Mouse (Mus musculus) left cerebral cortex, adult 8-10 months (tissue): Measurements from ENCODE around the gene Gm20388. TPM values are rescaled to one million over a fixed set of nuclear protein-coding genes. Genes with fewer than 3 reads are reported as not detected.

ENCODE experiments used
- DNase-seq, 2 experiments: peaks; one replicate each; pipeline ENCODE4 v3.0.0; 2022; ENCODE audit warnings: low spot score in 2 of 2
- total RNA-seq, 4 experiments: library from RNA; stranded (reverse); gene quantifications; 2 replicates each; pipeline ENCODE4 v1.2.4; 2022

The Gm20388 gene
- total RNA-seq, 4 experiments from 2014 or later: 10.4 to 20.8 (median 16.4) TPM

DNA sequence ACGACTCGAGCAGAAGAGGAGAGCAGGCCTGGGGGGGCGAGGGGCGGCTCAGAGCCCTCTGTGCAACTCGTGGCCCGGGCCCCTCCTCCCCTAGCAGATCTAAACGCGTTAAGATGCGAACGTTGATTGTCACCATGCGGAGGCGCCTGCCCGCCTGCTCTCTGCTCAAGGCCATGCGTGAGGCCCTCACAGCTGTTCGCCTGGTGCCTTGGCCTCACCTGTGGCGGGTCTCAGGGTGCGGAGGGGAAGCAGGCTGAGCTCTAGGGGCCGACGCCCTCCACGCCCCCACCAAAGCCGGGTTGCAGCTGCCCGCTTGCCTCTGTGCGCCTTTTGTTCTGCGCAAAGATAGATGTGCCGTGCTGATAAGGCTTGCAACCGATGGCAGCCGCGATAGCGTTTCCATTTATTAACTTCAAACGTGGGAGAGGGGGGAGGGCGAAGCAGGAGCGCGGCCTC lies 2373.6 kb downstream of the Gm20388 start:
- peak in 1 of 2 experiments; percentile 53 for DNase-seq

DNA sequence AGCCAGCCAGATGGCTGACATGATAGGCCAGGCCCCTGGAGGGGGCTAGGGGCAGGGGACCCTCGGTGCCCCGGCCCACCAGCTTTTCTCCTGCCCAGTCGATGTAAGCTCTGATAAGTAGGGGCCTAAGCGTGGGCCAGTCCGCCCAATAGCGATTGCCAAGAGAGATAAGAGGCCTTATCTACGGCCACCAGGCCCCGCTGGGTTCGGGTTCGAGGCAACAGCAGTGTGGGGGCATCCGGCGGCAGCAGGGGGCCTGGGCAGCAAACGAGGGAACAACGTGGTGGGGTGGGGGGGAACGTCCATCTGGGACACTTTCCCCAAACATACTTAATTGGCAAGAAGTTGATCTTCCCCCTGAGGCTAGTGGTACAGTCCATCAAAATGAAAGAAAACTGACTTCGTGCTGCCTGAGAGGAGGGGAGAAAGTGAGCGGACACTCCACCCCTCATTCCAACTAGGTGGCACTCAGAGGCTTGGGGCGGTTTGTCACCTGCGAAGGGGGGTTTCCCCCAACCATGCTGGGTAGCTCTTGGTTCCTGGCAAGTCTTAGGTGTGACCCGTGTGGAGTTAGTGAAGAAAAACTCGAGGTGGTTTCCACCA lies 2374.1 kb downstream of the Gm20388 start:
- DNase-seq: no peak

DNA sequence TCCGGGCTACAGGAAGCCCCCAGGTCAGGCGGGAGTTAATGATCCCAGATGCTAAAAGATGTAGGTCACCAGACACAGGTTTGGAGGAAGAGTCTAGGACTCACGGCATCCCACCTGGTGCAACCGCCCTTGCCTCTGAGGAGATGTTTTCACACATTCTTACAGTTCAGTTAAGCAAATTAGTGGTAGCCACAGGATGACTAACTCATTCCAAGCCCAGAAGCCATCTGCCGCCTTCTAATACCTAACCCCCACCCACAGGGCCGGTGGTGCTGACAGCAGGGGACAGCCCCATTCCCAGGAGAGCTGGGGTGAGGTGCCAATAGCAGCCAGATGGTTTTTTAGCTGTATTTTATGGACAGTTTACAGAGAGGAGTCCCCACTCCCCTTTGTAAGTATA lies 2375.1 kb downstream of the Gm20388 start:
- DNase-seq: no peak

DNA sequence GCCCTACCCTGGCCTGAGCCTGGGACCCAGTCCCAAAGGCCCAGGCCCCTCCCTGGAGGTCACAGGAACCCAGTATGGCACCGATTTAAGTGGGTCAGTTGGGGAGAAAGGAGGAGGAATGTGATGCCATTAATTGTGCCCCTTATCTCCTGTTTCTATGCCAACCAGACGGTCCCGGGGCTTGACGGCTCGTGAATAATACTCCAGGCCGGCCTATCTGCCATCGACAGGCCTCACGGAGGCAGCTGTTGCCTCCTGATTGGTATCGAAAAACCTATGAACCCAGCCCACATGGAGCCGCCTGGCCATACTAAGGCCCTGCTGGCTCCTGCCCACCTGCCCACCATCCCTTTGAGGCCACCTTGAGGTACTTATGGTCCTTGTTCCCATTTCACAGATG lies 2376.3 kb downstream of the Gm20388 start:
- no peak for DNase-seq

DNA sequence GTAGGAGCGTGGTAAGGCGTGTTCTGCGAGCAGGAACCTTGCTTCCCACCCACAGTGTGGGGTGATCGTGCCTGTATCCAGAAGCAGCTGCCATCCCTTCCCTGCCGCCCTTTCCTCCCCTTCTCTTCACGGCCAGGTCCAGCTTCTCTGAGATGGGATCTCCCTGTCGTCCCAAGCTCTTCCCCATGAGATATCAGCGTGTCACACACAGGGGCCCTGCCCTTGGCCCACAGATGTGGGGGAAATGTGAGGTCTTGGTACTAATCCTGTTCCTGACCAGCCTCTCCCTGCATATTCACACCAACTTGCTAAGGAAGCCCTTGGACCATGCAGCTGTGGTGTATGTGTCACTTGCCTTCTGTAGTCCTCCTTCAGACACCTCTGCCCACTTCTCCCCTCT lies 2377.1 kb downstream of the Gm20388 start:
- no peak for DNase-seq

DNA sequence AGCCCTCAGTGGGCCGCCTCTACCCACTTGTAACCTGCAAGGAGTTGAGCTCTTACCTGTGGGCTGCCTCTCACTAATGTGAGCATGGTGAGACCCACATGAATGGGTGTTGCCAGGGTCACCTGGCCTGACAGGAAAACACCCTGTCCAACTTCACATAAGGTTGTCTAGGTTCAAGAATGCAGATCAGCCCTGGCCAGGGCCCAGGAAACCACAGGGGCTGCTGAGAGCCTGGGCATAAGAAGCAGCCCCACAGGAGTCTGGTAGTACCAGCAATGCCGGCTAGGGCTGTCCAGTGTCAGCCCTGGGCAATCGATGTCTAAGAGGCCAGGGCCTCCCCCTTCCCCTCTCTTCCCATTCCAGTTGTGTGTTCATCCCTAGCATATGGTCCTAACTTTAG lies 2377.7 kb downstream of the Gm20388 start:
- DNase-seq: no peak

DNA sequence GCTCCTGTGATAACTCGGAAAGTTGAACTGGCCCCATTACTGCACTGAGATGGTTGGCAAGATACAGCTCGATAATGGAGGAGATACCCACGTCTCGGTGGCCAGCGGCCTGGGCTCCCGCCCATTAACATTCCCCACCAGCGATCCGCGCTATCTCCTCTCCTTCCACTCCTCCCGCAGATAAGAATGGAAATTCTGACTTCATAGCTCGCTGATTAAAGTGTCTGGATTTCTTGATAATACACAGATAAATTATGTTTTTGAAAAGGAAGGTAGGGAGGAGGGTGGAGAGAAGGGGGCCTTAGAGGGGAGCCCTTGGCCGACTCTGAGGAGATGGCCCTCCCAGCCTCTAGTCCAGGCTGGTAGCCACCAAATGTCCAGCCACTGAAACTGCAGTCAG lies 2380.4 kb downstream of the Gm20388 start:
- no peak for DNase-seq

DNA sequence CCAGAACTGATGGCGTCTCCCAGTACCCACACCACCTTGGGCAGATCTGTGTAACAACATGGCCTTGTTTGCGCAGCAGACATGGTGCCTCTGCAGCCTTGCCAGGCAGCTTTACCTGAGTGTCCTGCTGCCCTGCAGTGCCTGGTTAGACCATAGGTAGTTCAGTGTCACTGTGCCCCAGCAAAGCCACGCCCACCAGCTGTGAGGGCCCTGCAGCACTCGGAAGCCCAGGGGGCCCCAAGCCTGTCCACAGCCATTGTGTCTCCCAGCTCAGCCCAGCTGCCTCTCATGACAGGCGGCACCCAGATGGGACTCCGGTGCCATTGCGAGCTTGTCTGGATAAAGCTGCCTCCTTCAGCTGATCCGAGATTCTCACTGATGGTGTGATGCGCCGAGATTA lies 2380.9 kb downstream of the Gm20388 start:
- DNase-seq: no peak

DNA sequence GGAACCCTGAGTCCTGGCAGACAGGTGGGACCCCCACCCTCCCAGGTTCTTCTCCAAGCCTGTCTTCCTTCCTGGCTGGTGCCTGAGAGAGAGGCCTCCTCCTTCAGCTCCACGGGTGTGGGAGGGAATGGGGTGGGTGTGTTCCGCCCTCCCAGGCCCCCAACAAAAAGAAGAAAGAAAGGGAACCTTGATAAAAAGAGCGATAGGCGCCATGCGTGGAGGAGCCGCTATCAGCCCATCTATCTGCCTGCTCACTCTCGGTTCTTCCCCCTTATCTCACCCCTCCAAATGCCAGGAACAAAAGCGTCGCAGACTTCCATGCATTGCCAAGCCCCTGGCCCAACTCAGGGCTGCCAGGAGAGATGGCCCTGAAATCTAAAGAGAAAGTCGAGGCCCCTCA lies 2382.8 kb downstream of the Gm20388 start:
- DNase-seq: no peak

DNA sequence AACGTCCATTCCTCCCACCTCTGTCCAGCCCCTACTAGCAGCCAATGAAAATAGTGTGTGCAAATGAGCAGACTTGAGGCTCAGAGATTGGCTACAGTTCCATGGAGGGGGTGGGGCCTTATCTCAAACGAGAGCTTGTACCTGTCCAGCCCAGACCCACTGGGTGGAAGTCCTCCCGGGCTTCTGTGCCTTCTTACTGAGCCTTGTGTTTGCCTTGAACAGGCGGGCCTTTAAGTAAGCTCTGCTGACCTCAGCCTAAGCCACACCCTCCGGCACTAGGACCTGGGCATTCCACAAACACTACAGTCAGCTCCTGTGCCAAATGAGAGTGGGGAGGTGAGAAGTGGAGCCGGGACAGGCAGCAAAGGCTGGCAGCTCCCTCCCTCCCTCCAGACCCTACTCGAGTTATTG lies 2383.6 kb downstream of the Gm20388 start:
- no peak for DNase-seq

DNA sequence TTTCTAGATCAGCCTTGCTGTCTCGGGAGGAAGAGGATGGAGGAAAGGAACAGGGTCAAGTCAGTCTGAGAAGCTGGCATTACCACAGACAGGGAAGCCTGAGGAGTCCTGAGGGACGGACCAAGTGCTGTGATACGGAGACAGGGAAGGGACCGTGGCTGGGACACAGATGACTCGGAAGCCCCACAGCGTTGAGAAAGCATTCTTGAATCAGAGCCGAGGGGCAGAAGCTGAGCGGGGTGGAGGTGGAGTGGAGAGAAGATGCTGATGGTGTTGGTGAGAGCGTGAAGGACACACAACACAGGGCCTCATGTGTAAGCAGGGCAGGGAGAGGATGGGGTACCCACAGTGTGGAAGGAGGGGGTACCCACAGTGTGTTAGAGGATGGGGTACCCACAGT lies 2384.7 kb downstream of the Gm20388 start:
- no peak for DNase-seq

DNA sequence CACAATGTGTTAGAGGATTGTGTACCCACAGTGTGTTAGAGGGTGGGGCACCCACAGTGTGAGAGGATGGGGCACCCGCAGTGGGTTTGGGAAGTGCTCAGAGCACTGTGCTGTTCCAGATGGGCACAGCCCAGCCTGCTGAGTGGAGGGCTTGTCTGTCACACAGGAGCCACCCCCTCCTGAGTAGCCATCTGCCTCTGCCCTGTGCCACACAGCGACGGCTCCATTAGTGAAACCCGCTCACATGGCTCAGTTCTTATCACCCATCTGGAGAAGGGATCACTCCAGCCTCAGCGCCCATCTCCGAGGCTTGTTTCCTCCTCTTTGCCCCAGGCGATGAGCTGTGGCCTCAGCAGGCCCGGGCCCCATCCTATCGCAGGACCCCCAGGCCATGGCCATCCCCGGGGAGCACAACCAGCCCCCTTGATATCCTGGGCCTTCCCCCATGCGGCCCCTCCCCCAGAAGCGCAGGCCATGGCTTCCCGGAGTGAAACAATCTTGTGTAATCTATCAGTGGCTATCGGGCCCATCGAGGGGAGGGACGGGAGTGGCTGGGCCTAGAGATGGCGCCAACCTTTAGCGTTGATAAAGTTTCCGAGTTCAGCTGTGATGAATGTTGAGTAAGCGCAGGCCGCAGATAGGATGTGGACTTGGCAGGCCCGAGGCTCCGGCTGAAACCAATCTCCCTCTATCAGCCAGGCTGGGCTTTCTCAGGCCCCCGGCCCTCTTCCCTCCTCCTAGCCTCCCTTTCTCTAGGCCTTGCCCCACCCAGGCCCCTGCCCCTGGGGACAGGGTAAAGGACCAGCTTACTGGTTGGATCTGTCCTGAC lies 2385.7 kb downstream of the Gm20388 start:
- DNase-seq: peak in 1 of 2 experiments; percentile 53

DNA sequence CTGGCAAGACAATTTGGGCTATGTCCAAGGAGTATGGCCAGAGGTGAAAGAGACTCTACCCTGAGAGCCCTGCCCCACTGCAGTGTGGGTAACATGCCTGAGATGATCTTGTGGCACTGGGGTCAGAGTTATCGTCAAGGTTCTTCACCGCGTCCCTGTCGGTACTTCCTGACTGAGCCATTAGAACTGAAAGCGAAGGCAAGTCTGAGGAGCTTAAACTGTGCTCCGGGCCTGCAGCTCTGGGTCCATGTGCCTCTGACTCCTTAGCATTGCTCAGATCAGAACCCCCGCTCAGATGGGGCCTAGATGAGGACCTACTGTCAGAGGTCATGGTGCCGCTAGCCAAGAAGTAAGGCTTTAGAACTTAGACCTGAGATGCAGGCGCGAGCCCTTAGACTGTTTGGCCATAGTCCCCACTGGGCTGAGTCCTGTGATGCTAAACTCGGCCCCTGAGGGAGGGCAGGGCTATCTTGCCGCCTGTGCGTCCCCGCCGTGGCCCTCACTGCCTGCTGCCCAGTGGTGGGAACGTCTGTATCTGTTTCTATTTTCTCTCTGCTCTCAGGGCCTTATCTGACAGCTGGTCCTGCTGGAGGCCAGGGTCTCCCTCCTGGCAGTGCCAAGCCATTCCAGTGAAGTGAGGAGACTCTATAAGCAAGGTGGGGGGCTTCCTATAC lies 2389.1 kb downstream of the Gm20388 start:
- no peak for DNase-seq

DNA sequence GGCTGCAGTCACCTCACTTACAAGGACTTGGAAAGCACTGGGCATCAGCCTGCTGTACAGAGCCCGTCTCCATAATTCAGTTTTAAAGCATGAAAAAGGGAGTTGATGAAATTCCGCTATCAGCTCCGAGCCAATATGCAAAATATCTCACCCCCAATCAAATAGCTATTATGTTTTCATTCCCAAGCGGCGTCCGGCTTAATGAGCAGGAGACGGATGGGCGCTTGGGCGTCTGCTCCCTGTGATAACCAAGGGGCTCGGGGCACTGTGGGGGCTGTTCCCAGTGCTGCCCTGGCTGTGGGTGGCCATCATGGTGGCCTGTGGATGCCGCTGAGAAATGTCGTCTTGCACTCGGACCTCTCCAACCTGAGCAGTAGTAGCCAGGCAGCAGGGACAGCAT lies 2390.4 kb downstream of the Gm20388 start:
- DNase-seq: no peak

DNA sequence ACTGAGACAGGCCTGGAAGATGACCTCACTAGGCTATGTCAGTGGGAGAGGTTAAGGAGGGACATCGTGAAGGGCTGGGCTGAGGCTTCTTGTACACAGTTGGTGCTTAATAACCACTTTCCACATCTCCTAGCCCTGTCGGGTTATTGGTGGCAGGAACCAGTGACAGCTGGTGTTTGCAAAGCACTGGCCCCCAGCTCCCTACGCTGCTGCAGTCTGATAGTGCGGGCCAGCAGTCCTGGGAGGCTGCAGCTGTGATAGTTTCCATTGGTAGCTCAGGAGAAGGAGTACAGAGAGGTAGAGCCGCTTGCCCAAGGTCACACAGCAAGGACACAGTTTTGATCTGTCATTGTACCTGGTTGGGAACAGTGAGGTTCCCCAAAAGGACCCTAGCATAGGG lies 2391.2 kb downstream of the Gm20388 start:
- no peak for DNase-seq

DNA sequence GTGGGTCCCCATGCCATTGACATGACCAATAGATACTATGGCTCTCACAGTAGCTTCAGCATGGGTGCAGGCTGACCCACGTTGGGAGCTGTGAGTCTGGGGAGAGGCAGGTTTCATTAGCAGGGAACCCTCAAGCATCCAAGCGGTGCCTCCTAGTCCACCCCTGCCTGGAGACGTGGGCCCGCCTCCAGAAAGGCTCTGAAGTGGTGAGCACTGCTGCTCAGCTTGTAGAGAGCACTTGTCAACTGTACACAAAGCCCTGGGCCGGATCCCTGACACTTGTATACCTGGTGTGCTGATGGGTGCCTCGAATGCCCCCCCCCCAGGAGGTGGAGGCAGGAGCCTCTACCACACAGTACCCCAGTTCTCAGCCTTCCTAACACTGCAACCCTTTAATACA lies 2392.8 kb downstream of the Gm20388 start:
- no peak for DNase-seq

DNA sequence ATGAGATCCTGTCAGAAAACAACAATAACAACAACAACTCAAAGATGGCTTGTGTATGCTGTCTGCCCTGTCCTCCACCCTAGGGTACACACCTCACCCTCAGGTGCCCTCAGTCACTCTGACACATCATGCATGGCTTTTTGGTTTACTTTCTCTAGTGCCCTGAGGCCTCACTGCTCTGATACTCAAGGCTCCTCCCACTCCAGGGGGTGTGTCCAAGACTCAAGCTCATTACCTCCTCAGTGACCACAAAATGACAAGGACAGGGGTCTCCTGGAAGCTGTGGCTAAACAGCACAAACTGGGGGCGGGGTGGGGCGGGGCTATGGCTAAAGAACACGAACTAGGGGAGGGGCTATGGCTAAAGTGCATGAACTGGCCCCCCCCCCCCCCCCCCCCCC lies 2393.4 kb downstream of the Gm20388 start:
- no peak for DNase-seq

DNA sequence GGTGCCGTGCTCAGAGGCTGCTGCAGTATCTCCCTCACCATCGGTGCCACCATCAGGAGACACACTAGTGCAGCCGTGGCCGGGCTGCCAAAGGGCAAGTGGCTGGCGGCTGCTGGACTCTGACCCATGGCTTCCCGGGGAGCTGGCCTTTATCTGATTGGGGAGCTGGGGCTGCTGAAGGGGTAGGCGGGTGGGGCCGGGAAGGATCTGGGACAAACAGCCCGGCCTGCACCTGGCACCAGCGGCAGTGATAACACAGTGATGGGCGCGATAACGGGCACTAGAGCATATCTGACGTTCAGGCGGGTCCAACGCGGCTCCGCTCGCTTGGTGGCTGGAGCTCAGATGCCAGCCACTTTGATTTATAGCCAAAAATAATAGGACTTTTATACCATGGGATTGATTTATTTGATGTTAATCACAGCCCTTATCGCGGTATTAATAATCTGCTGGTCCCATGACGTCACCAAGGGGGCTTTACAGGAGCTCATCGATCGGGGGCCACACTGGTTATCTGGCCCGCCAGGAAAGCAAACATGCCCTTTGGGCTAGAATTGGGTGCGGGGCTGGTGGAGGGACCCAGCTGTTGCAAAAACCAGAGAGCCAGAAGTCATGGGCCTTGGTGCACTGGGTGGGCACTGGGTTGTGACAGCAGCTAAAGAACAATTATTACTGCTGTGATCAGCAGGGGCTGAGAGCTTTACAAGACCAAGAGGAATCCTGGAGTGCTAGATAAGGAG lies 2396.2 kb downstream of the Gm20388 start:
- no peak for DNase-seq

DNA sequence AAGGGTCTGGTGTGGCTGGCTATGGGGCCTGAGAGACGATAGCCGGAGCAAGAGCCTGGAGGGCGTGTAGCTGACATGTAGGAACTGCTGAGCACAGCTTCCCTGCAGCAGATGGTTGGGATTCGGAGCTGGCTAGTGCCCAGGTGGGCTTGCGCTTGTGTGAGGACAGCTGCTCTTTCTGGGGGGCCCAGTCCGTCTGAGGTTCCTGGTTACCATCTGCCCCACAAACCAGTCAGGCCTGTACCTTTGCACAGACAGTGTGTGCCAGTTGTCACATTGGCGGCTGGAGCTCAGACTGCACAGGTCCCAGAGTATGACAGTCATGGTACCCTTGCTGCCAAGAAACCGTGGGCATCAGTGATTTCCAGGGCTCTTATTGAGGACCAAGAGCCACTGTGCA lies 2397.2 kb downstream of the Gm20388 start:
- no peak for DNase-seq

DNA sequence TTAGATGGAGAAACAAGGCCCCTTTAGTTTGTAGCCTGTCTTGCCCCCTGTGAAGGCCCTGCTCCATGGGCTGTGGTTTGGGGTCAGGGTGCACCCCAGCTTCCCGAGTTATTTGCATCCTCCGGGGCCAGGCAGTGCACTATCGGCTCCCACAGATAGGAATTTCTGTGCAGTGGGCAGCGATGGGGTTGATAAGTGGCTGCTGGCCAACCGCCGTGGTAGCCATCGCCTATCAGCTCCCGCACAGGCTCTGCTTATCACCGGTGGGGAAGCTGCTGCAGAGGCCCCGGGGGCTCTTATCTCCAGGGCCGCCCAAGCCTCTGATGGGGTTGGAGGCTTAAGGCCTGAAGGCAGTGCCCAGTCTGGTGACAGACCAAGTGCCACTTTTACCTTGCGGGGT lies 2398.6 kb downstream of the Gm20388 start:
- DNase-seq: no peak

DNA sequence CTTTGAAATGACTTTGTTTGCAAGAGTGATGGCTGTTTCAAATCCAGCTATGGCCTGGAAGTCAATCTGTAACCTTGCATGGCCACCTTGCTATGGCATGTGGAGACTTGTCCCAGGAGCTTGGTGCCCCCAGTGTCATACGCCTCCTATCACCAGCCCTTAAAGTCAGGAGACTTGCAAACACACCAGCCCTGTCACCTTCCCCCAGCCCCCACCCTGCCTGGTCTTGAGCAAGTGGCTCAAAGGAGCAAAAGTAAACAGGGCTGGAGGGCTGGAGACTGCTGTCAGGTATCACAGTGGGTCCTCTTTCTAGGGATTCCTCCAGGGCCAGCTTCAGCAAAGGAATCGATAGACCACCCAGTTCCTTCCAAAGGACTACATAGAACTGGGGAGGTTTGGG lies 2400.5 kb downstream of the Gm20388 start:
- DNase-seq: no peak

DNA sequence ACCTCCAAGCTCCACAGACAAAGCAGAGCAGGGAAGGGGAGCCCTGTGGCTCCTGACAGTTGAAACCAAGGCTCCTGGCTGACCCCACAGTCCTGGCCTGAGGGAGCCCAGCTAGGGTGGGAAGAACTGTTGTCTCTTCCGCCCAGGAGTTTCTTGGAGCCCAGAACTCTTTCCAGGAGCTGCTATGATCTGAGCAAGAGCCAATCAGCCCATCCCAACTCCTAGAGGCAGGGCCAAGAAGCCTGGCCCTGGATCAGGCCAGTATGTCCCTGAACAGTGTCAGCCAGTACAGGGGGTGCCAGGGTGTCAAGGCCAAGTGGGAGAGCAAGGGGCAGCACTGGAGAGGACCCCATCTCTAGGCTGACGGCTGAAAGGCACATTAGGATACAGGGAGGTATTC lies 2401.9 kb downstream of the Gm20388 start:
- DNase-seq: no peak
